Mouse (Mus musculus): Measurements from ENCODE around the gene Fam189a1.

GRCm38 (mm10) chr7:64855389-64855927, 300.9 kb downstream of the Fam189a1 start:
- no peak for TF ChIP-seq MAX (IDR thresholded peaks at IDR 0.05; ENCODE audit: low read length)
- no peak for TF ChIP-seq CTCF (IDR thresholded peaks at IDR 0.05 in 2 of 3, conservative IDR thresholded peaks at IDR 0.05 in 1 of 3; ENCODE audit: control insufficient read depth in 1 of 3, insufficient read depth in 1 of 3, low read depth in 2 of 3, low read length in 3 of 3, poor library complexity in 1 of 3, severe bottlenecking in 1 of 3)
- TF ChIP-seq MYC (IDR thresholded peaks at IDR 0.05; ENCODE audit: low read depth, low read length): no peak
- no peak for TF ChIP-seq USF2 (IDR thresholded peaks at IDR 0.05; ENCODE audit: borderline replicate concordance in 1 of 2, insufficient read depth in 1 of 2, low read depth in 1 of 2, low read length in 2 of 2)
- no peak for TF ChIP-seq TBP (IDR thresholded peaks at IDR 0.05; ENCODE audit: low read depth, low read length)
- no peak for TF ChIP-seq USF1 (IDR thresholded peaks at IDR 0.05; ENCODE audit: low read depth, low read length)
- no peak for TF ChIP-seq MYB (IDR thresholded peaks at IDR 0.05; ENCODE audit: low read depth, low read length)
- no peak for TF ChIP-seq KAT2A (conservative IDR thresholded peaks at IDR 0.05; ENCODE audit: low read depth, low read length)
- TF ChIP-seq SIN3A (IDR thresholded peaks at IDR 0.05; ENCODE audit: low read length): no peak
- TF ChIP-seq BHLHE40 (IDR thresholded peaks at IDR 0.05; ENCODE audit: borderline replicate concordance, low read depth, low read length): no peak
- no peak for TF ChIP-seq ZMIZ1 (IDR thresholded peaks at IDR 0.05; ENCODE audit: low read depth, low read length)
